Mouse (Mus musculus) frontal cortex, postnatal 25 days (tissue): ENCODE measurements around the gene Mthfsd.

Experiments used
- DNase-seq, 2 experiments: peaks; one replicate each; pipeline ENCODE4 v3.0.0; 2022; ENCODE audit warnings: low spot score in 2 of 2

The Mthfsd gene

GRCm38 (mm10) chr8:121073174-121074107 is 34.8 kb downstream of the Mthfsd start:
- no peak for DNase-seq

GRCm38 (mm10) chr8:121072406-121073130 is 35.6 kb downstream of the Mthfsd start:
- DNase-seq = no peak

GRCm38 (mm10) chr8:121071454-121071853 is 36.7 kb downstream of the Mthfsd start:
- no peak for DNase-seq

- DNase-seq = no peak
These were observed 44.5 kb downstream of the Mthfsd start for GRCm38 (mm10) chr8:121063649-121064048.

- no peak for DNase-seq
These were observed 45.7 kb downstream of the Mthfsd start for GRCm38 (mm10) chr8:121062521-121062920.

- no peak for DNase-seq
These were observed 49.1 kb downstream of the Mthfsd start for GRCm38 (mm10) chr8:121059098-121059497.

GRCm38 (mm10) chr8:121058081-121058480 is 50.1 kb downstream of the Mthfsd start:
- no peak for DNase-seq

GRCm38 (mm10) chr8:121047441-121047840 is 60.8 kb downstream of the Mthfsd start:
- DNase-seq = no peak

- no peak for DNase-seq
These were observed 64.3 kb downstream of the Mthfsd start for GRCm38 (mm10) chr8:121043719-121044440.
